Mouse (Mus musculus): ENCODE results near the gene Ltv1. TPM values are rescaled to one million over a fixed set of nuclear protein-coding genes. Genes with fewer than 3 reads are reported as not detected.

The Ltv1 gene
- total RNA-seq, 1 experiment, result 38.6 TPM

DNA sequence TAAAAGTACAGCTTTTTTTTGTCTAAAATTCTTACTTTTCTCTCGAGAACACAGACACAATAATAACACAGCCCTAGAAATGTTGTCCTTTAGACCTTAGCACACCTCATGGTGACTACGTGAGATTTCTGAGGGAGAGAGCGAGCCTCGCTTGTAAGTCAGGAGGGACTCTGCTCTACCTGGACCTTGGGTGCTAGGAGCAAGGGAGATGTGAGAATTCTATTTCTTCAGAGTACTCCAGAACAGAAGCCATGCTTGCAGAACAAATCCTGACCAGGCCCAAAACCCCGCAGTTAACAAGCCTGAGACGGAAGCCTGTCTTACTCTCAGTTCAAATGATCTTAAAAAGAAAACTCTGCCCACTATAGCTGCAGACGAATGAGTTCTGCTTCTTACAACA lies 37.7 kb upstream of the Ltv1 start:
- H3K36me3 ChIP-seq (ENCODE audit: control insufficient read depth, insufficient read depth, low read length, poor library complexity, severe bottlenecking), result no peaks in the 10 kb centered on the region
- TF ChIP-seq CHD2 (IDR thresholded peaks at IDR 0.05; ENCODE audit: low read depth, low read length), result no peak
- no peak for TF ChIP-seq HCFC1 (IDR thresholded peaks at IDR 0.05; ENCODE audit: borderline replicate concordance, insufficient read depth, low read length)
- TF ChIP-seq ZNF384 (IDR thresholded peaks at IDR 0.05; ENCODE audit: low read depth, low read length), result no peak
- no peak for TF ChIP-seq MAFK (IDR thresholded peaks at IDR 0.05; ENCODE audit: insufficient read depth, low read depth, low read length)
- no peak for TF ChIP-seq ZC3H11A (IDR thresholded peaks at IDR 0.05; ENCODE audit: borderline replicate concordance, low read depth, low read length)
- in situ Hi-C loops (cut with MboI; ENCODE audit: low sequenced_read_pairs in 2 of 2, unreplicated experiment in 2 of 2), result no loop called here
- H3K27ac ChIP-seq (ENCODE audit: insufficient read depth, low read depth, low read length, poor library complexity, severe bottlenecking), result no peak overlapping the region
- H3K4me1 ChIP-seq (ENCODE audit: control insufficient read depth in 2 of 2, insufficient read depth in 2 of 2, low read length in 2 of 2, poor library complexity in 1 of 2), result no peaks in the 10 kb centered on the region
- DNase-seq (ENCODE audit: low read depth, low spot score), result no peak
- H3K4me3 ChIP-seq (ENCODE audit: insufficient read depth in 1 of 2, low read depth in 1 of 2, low read length in 2 of 2, poor library complexity in 1 of 2, severe bottlenecking in 1 of 2), result no peak overlapping the region
- no peak overlapping the region for H3K9ac ChIP-seq (ENCODE audit: insufficient read depth, low read depth, low read length, poor library complexity, severe bottlenecking)
- H3K9me3 ChIP-seq (ENCODE audit: control insufficient read depth, insufficient read depth, low read depth, low read length), result no peaks in the 10 kb centered on the region

DNA sequence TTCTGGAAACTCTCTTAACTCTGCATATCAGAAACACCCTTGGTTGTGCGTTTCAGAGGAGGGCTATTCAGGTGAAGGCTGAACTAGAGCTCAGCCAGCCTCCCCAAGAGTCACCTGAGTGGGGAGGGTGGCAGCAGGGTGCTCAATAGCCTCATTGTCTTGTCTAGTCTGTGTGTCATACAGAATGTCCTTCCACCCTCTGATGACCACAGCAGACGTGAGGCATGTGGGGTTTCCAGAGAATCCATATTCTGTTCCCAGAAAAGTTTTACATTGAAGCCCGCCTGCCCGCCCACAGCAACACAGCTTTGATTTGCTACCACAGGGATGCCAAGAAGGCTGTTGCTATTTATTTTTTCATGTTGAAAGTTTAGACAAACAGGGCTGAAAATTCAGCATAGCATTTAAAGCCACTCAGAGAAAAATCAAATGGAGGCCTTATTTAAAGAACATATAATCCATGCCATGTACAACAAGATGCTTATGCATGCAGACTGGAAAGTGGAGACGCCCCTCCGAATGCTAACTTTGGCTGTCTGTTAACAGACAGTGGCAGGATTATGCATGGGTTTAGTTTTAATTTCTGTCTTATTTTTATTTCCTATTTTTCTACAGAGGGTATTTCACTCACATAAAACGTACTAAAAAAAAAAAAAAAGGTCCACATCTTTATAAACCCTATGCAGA lies 32.6 kb upstream of the Ltv1 start:
- Histone ChIP-seq H3K9ac (ENCODE audit: insufficient read depth, low read depth, low read length, poor library complexity, severe bottlenecking) (no peak overlapping the region), H3K4me3 (ENCODE audit: insufficient read depth in 1 of 2, low read depth in 1 of 2, low read length in 2 of 2, poor library complexity in 1 of 2, severe bottlenecking in 1 of 2) (no peak overlapping the region), H3K27ac (ENCODE audit: insufficient read depth, low read depth, low read length, poor library complexity, severe bottlenecking) (no peak overlapping the region), H3K4me1 (ENCODE audit: control insufficient read depth in 2 of 2, insufficient read depth in 2 of 2, low read length in 2 of 2, poor library complexity in 1 of 2) (no peaks in the 10 kb centered on the region), H3K9me3 (ENCODE audit: control insufficient read depth, insufficient read depth, low read depth, low read length) (no peaks in the 10 kb centered on the region), H3K36me3 (ENCODE audit: control insufficient read depth, insufficient read depth, low read length, poor library complexity, severe bottlenecking) (no peaks in the 10 kb centered on the region)
- in situ Hi-C loops (cut with MboI; ENCODE audit: low sequenced_read_pairs in 2 of 2, unreplicated experiment in 2 of 2), result no loop called here
- TF ChIP-seq HCFC1 (IDR thresholded peaks at IDR 0.05; ENCODE audit: borderline replicate concordance, insufficient read depth, low read length), result no peak
- TF ChIP-seq MAFK (IDR thresholded peaks at IDR 0.05; ENCODE audit: insufficient read depth, low read depth, low read length), result no peak
- TF ChIP-seq ZC3H11A (IDR thresholded peaks at IDR 0.05; ENCODE audit: borderline replicate concordance, low read depth, low read length), result no peak
- no peak for TF ChIP-seq CHD2 (IDR thresholded peaks at IDR 0.05; ENCODE audit: low read depth, low read length)
- TF ChIP-seq ZNF384 (IDR thresholded peaks at IDR 0.05; ENCODE audit: low read depth, low read length), result no peak
- DNase-seq (ENCODE audit: low read depth, low spot score), result no peak

DNA sequence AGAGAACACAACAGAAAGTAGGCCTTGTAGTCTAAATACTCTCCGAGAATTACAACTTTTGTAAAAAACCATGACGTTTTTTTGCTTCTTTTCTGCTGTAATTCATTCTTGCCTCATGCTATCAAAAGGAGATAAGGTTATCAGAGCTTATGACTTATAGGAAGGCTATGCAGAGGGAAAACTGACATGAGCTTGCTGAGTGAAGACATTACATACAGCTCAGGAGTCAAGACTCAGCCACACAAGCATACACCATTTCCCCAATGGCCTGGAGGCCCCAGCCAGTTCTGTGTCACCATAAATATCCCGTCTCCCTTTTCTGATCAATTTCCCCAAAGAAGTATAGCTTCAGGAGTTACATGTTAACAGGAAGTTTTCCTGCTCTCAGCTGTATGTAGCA lies 29.2 kb upstream of the Ltv1 start:
- Histone ChIP-seq H3K4me1 (ENCODE audit: control insufficient read depth in 2 of 2, insufficient read depth in 2 of 2, low read length in 2 of 2, poor library complexity in 1 of 2) (no peaks in the 10 kb centered on the region), H3K9ac (ENCODE audit: insufficient read depth, low read depth, low read length, poor library complexity, severe bottlenecking) (no peak overlapping the region), H3K4me3 (ENCODE audit: insufficient read depth in 1 of 2, low read depth in 1 of 2, low read length in 2 of 2, poor library complexity in 1 of 2, severe bottlenecking in 1 of 2) (no peak overlapping the region), H3K9me3 (ENCODE audit: control insufficient read depth, insufficient read depth, low read depth, low read length) (no peaks in the 10 kb centered on the region), H3K36me3 (ENCODE audit: control insufficient read depth, insufficient read depth, low read length, poor library complexity, severe bottlenecking) (no peaks in the 10 kb centered on the region), H3K27ac (ENCODE audit: insufficient read depth, low read depth, low read length, poor library complexity, severe bottlenecking) (no peak overlapping the region)
- DNase-seq (ENCODE audit: low read depth, low spot score), result no peak
- no peak for TF ChIP-seq ZNF384 (IDR thresholded peaks at IDR 0.05; ENCODE audit: low read depth, low read length)
- TF ChIP-seq MAFK (IDR thresholded peaks at IDR 0.05; ENCODE audit: insufficient read depth, low read depth, low read length), result no peak
- no peak for TF ChIP-seq CHD2 (IDR thresholded peaks at IDR 0.05; ENCODE audit: low read depth, low read length)
- no peak for TF ChIP-seq ZC3H11A (IDR thresholded peaks at IDR 0.05; ENCODE audit: borderline replicate concordance, low read depth, low read length)
- TF ChIP-seq HCFC1 (IDR thresholded peaks at IDR 0.05; ENCODE audit: borderline replicate concordance, insufficient read depth, low read length), result no peak
- in situ Hi-C loops (cut with MboI; ENCODE audit: low sequenced_read_pairs in 2 of 2, unreplicated experiment in 2 of 2), result no loop called here

DNA sequence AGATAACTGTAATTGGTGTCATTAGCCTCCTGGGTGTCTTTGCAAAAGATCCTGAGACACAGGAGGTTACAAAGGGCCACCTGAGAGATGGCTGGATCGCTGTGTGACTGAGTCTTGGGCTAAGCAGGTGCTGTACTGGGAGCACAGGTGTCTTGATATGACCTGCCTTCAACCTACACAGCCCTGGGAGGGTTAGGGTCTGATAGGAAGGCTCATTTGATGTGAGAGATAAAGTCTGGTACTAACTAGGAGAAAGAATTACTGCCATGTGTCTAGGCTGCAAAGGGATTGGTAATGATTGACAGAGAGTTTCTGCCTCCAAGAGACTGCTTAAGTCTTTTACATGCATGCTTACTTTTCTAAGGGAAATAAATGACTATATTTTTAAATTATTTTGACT lies 27.1 kb upstream of the Ltv1 start:
- in situ Hi-C loops (cut with MboI; ENCODE audit: low sequenced_read_pairs in 2 of 2, unreplicated experiment in 2 of 2), result no loop called here
- H3K9me3 ChIP-seq (ENCODE audit: control insufficient read depth, insufficient read depth, low read depth, low read length), result no peaks in the 10 kb centered on the region
- H3K4me3 ChIP-seq (ENCODE audit: insufficient read depth in 1 of 2, low read depth in 1 of 2, low read length in 2 of 2, poor library complexity in 1 of 2, severe bottlenecking in 1 of 2), result no peak overlapping the region
- no peak overlapping the region for H3K9ac ChIP-seq (ENCODE audit: insufficient read depth, low read depth, low read length, poor library complexity, severe bottlenecking)
- no peaks in the 10 kb centered on the region for H3K36me3 ChIP-seq (ENCODE audit: control insufficient read depth, insufficient read depth, low read length, poor library complexity, severe bottlenecking)
- H3K4me1 ChIP-seq (ENCODE audit: control insufficient read depth in 2 of 2, insufficient read depth in 2 of 2, low read length in 2 of 2, poor library complexity in 1 of 2), result no peaks in the 10 kb centered on the region
- TF ChIP-seq HCFC1 (IDR thresholded peaks at IDR 0.05; ENCODE audit: borderline replicate concordance, insufficient read depth, low read length) (no peak), MAFK (IDR thresholded peaks at IDR 0.05; ENCODE audit: insufficient read depth, low read depth, low read length) (no peak), CHD2 (IDR thresholded peaks at IDR 0.05; ENCODE audit: low read depth, low read length) (no peak), ZC3H11A (IDR thresholded peaks at IDR 0.05; ENCODE audit: borderline replicate concordance, low read depth, low read length) (no peak), ZNF384 (IDR thresholded peaks at IDR 0.05; ENCODE audit: low read depth, low read length) (no peak)
- no peak overlapping the region for H3K27ac ChIP-seq (ENCODE audit: insufficient read depth, low read depth, low read length, poor library complexity, severe bottlenecking)
- DNase-seq (ENCODE audit: low read depth, low spot score), result no peak
